Mouse (Mus musculus): ENCODE measurements at regions not wholly inside any gene's neighbourhood (a gene's known extent, or its start where the extent isn't known, plus 50 kb on each side); places are given as distances from the start of the nearest gene placed in this dataset.

- Histone ChIP-seq H3K36me3 (ENCODE audit: control insufficient read depth, insufficient read depth, low read length) (no peaks in the 10 kb centered on the region), H3K27me3 (ENCODE audit: control insufficient read depth, insufficient read depth, low read length) (no peaks in the 10 kb centered on the region), H3K9ac (ENCODE audit: low read depth, low read length) (no peak overlapping the region), H3K4me2 (replicated peaks; ENCODE audit: low read depth, low read length) (no peak overlapping the region), H3K4me1 (ENCODE audit: control insufficient read depth, insufficient read depth, low read length) (no peaks in the 10 kb centered on the region), H3K9me3 (ENCODE audit: control insufficient read depth, low read length) (no peaks in the 10 kb centered on the region), H3K4me3 (ENCODE audit: low read length) (no peak overlapping the region), H3K27ac (ENCODE audit: low read depth, low read length) (no peak overlapping the region)
- WGBS = 27% methylated on average over 3 of the region's 3 CpGs
- peak; percentile 35; the same call in 1 of the 2 replicates for ATAC-seq (ENCODE audit: low FRiP score, low TSS enrichment)
Measured at GRCm38 (mm10) chr16:58281474-58281873, 126.8 kb upstream of the Dcbld2 start.

GRCm38 (mm10) chr16:58294457-58294856 is 113.8 kb upstream of the Dcbld2 start:
- H3K9me3 ChIP-seq (ENCODE audit: control insufficient read depth, low read length) = no peaks in the 10 kb centered on the region
- no peak overlapping the region for H3K4me2 ChIP-seq (replicated peaks; ENCODE audit: low read depth, low read length)
- H3K4me3 ChIP-seq (ENCODE audit: low read length) = no peak overlapping the region
- no peaks in the 10 kb centered on the region for H3K4me1 ChIP-seq (ENCODE audit: control insufficient read depth, insufficient read depth, low read length)
- no peaks in the 10 kb centered on the region for H3K27me3 ChIP-seq (ENCODE audit: control insufficient read depth, insufficient read depth, low read length)
- no peak overlapping the region for H3K9ac ChIP-seq (ENCODE audit: low read depth, low read length)
- H3K27ac ChIP-seq (ENCODE audit: low read depth, low read length) = no peak overlapping the region
- no peak for ATAC-seq (ENCODE audit: low FRiP score, low TSS enrichment)
- H3K36me3 ChIP-seq (ENCODE audit: control insufficient read depth, insufficient read depth, low read length) = no peaks in the 10 kb centered on the region
- 57% methylated on average over 3 of the region's 3 CpGs for WGBS

- no peak overlapping the region for H3K4me3 ChIP-seq (ENCODE audit: low read length)
- H3K9me3 ChIP-seq (ENCODE audit: control insufficient read depth, low read length) = no peaks in the 10 kb centered on the region
- ATAC-seq (ENCODE audit: low FRiP score, low TSS enrichment) = no peak
- H3K27ac ChIP-seq (ENCODE audit: low read depth, low read length) = no peak overlapping the region
- H3K36me3 ChIP-seq (ENCODE audit: control insufficient read depth, insufficient read depth, low read length) = no peaks in the 10 kb centered on the region
- no peak overlapping the region for H3K4me2 ChIP-seq (replicated peaks; ENCODE audit: low read depth, low read length)
- H3K4me1 ChIP-seq (ENCODE audit: control insufficient read depth, insufficient read depth, low read length) = no peaks in the 10 kb centered on the region
- no peak overlapping the region for H3K9ac ChIP-seq (ENCODE audit: low read depth, low read length)
- WGBS = 88% methylated on average over 1 of the region's 1 CpGs
- H3K27me3 ChIP-seq (ENCODE audit: control insufficient read depth, insufficient read depth, low read length) = no peaks in the 10 kb centered on the region
Measured at GRCm38 (mm10) chr16:58295128-58295527, 113.1 kb upstream of the Dcbld2 start.

- Histone ChIP-seq H3K27ac (ENCODE audit: low read depth, low read length) (no peak overlapping the region), H3K4me2 (replicated peaks; ENCODE audit: low read depth, low read length) (no peak overlapping the region), H3K9ac (ENCODE audit: low read depth, low read length) (no peak overlapping the region), H3K27me3 (ENCODE audit: control insufficient read depth, insufficient read depth, low read length) (no peaks in the 10 kb centered on the region), H3K4me3 (ENCODE audit: low read length) (no peak overlapping the region), H3K9me3 (ENCODE audit: control insufficient read depth, low read length) (no peaks in the 10 kb centered on the region), H3K4me1 (ENCODE audit: control insufficient read depth, insufficient read depth, low read length) (no peaks in the 10 kb centered on the region), H3K36me3 (ENCODE audit: control insufficient read depth, insufficient read depth, low read length) (no peaks in the 10 kb centered on the region)
- 18% methylated on average over 4 of the region's 4 CpGs for WGBS
- peak; percentile 92 for ATAC-seq (ENCODE audit: low FRiP score, low TSS enrichment)
Measured at GRCm38 (mm10) chr16:58299495-58299894, 108.7 kb upstream of the Dcbld2 start.

- no peak overlapping the region for H3K4me2 ChIP-seq (replicated peaks; ENCODE audit: low read depth, low read length)
- H3K27ac ChIP-seq (ENCODE audit: low read depth, low read length) = no peak overlapping the region
- no peak overlapping the region for H3K4me3 ChIP-seq (ENCODE audit: low read length)
- H3K36me3 ChIP-seq (ENCODE audit: control insufficient read depth, insufficient read depth, low read length) = no peaks in the 10 kb centered on the region
- no peaks in the 10 kb centered on the region for H3K4me1 ChIP-seq (ENCODE audit: control insufficient read depth, insufficient read depth, low read length)
- H3K27me3 ChIP-seq (ENCODE audit: control insufficient read depth, insufficient read depth, low read length) = no peaks in the 10 kb centered on the region
- H3K9me3 ChIP-seq (ENCODE audit: control insufficient read depth, low read length) = no peaks in the 10 kb centered on the region
- 86% methylated on average over 6 of the region's 6 CpGs for WGBS
- H3K9ac ChIP-seq (ENCODE audit: low read depth, low read length) = no peak overlapping the region
- ATAC-seq (ENCODE audit: low FRiP score, low TSS enrichment) = no peak
Measured at GRCm38 (mm10) chr16:58300098-58300497, 108.1 kb upstream of the Dcbld2 start.

GRCm38 (mm10) chr16:58303555-58303954 is 104.7 kb upstream of the Dcbld2 start:
- H3K9ac ChIP-seq (ENCODE audit: low read depth, low read length) = no peak overlapping the region
- no peaks in the 10 kb centered on the region for H3K4me1 ChIP-seq (ENCODE audit: control insufficient read depth, insufficient read depth, low read length)
- H3K27ac ChIP-seq (ENCODE audit: low read depth, low read length) = no peak overlapping the region
- H3K27me3 ChIP-seq (ENCODE audit: control insufficient read depth, insufficient read depth, low read length) = no peaks in the 10 kb centered on the region
- H3K9me3 ChIP-seq (ENCODE audit: control insufficient read depth, low read length) = no peaks in the 10 kb centered on the region
- 23% methylated on average over 5 of the region's 5 CpGs for WGBS
- H3K36me3 ChIP-seq (ENCODE audit: control insufficient read depth, insufficient read depth, low read length) = no peaks in the 10 kb centered on the region
- no peak overlapping the region for H3K4me2 ChIP-seq (replicated peaks; ENCODE audit: low read depth, low read length)
- no peak overlapping the region for H3K4me3 ChIP-seq (ENCODE audit: low read length)
- peak; percentile 73; the same call in 1 of the 2 replicates for ATAC-seq (ENCODE audit: low FRiP score, low TSS enrichment)

- WGBS = 65% methylated on average over 6 of the region's 6 CpGs
- ATAC-seq (ENCODE audit: low FRiP score, low TSS enrichment) = no peak
- H3K27me3 ChIP-seq (ENCODE audit: control insufficient read depth, insufficient read depth, low read length) = no peaks in the 10 kb centered on the region
- H3K27ac ChIP-seq (ENCODE audit: low read depth, low read length) = no peak overlapping the region
- H3K9ac ChIP-seq (ENCODE audit: low read depth, low read length) = no peak overlapping the region
- no peaks in the 10 kb centered on the region for H3K4me1 ChIP-seq (ENCODE audit: control insufficient read depth, insufficient read depth, low read length)
- H3K36me3 ChIP-seq (ENCODE audit: control insufficient read depth, insufficient read depth, low read length) = no peaks in the 10 kb centered on the region
- H3K4me3 ChIP-seq (ENCODE audit: low read length) = no peak overlapping the region
- H3K9me3 ChIP-seq (ENCODE audit: control insufficient read depth, low read length) = no peaks in the 10 kb centered on the region
- no peak overlapping the region for H3K4me2 ChIP-seq (replicated peaks; ENCODE audit: low read depth, low read length)
Measured at GRCm38 (mm10) chr16:58316889-58317455, 91.3 kb upstream of the Dcbld2 start.

GRCm38 (mm10) chr16:58331087-58331486 is 77.2 kb upstream of the Dcbld2 start:
- Histone ChIP-seq H3K4me2 (replicated peaks; ENCODE audit: low read depth, low read length) (no peak overlapping the region), H3K36me3 (ENCODE audit: control insufficient read depth, insufficient read depth, low read length) (no peaks in the 10 kb centered on the region), H3K4me1 (ENCODE audit: control insufficient read depth, insufficient read depth, low read length) (no peaks in the 10 kb centered on the region), H3K9ac (ENCODE audit: low read depth, low read length) (no peak overlapping the region), H3K4me3 (ENCODE audit: low read length) (no peak overlapping the region), H3K9me3 (ENCODE audit: control insufficient read depth, low read length) (no peaks in the 10 kb centered on the region), H3K27ac (ENCODE audit: low read depth, low read length) (no peak overlapping the region), H3K27me3 (ENCODE audit: control insufficient read depth, insufficient read depth, low read length) (no peaks in the 10 kb centered on the region)
- no peak for ATAC-seq (ENCODE audit: low FRiP score, low TSS enrichment)
- 66% methylated on average over 3 of the region's 3 CpGs for WGBS

- ATAC-seq (ENCODE audit: low FRiP score, low TSS enrichment) = no peak
- H3K27me3 ChIP-seq (ENCODE audit: control insufficient read depth, insufficient read depth, low read length) = no peaks in the 10 kb centered on the region
- H3K36me3 ChIP-seq (ENCODE audit: control insufficient read depth, insufficient read depth, low read length) = no peaks in the 10 kb centered on the region
- H3K27ac ChIP-seq (ENCODE audit: low read depth, low read length) = no peak overlapping the region
- H3K4me2 ChIP-seq (replicated peaks; ENCODE audit: low read depth, low read length) = no peak overlapping the region
- 94% methylated on average over 5 of the region's 5 CpGs for WGBS
- H3K4me3 ChIP-seq (ENCODE audit: low read length) = no peak overlapping the region
- H3K9me3 ChIP-seq (ENCODE audit: control insufficient read depth, low read length) = no peaks in the 10 kb centered on the region
- H3K9ac ChIP-seq (ENCODE audit: low read depth, low read length) = no peak overlapping the region
- no peaks in the 10 kb centered on the region for H3K4me1 ChIP-seq (ENCODE audit: control insufficient read depth, insufficient read depth, low read length)
Measured at GRCm38 (mm10) chr16:58343921-58344320, 64.3 kb upstream of the Dcbld2 start.

Measured in kidney, embryonic 14.5 days (tissue).